Mouse (Mus musculus): Measurements from ENCODE around the gene Gm21497.
"Not testable (repeated sequence)": the region's sequence is repeated elsewhere in the genome, so short reads cannot be mapped to it uniquely, and the experiment has no call there.

The Gm21497 gene

GRCm38 (mm10) chrY:61646446-61646845 lies at the start of gene Gm21497:
Gene Gm21497, plus strand, starts transcription at chrY:61646746.
- in situ Hi-C loops (cut with MboI, MseI) = not testable (repeated sequence)

All from regulatory T cell (primary cell).